Mouse (Mus musculus) adrenal gland, adult 18-20 months (tissue): ENCODE results near the gene Vkorc1l1. TPM values are rescaled to one million over a fixed set of nuclear protein-coding genes. Genes with fewer than 3 reads are reported as not detected.

Experiments used
- DNase-seq, 2 experiments: peaks; one replicate each; pipeline ENCODE4 v3.0.0; 2021 to 2022; ENCODE audit warnings: low spot score in 2 of 2
- total RNA-seq, 2 experiments: library from RNA; stranded (reverse); gene quantifications; 1 replicate in 1 of 2; 2 replicates in 1 of 2; pipeline ENCODE4 v1.2.3; 2021

Vkorc1l1 gene
- total RNA-seq, 2 experiments from 2014 or later = 27.7 to 33.9 TPM

- peak in 1 of 2 experiments; percentile 45 for DNase-seq
Measured at GRCm38 (mm10) chr5:130031410-130032390, 89.9 kb downstream of the Vkorc1l1 start.

- no peak for DNase-seq
Measured at GRCm38 (mm10) chr5:130033869-130034268, 92.1 kb downstream of the Vkorc1l1 start.

Other genes starting within 250 kb of the Vkorc1l1 start
- under 1 TPM; 0.23 to 0.58 TPM for gene Sept14, start 233.5 kb upstream of the Vkorc1l1 start, total RNA-seq
- 10 to 100 TPM; 81.0 to 89.6 TPM for gene Mrps17, start 226.5 kb upstream of the Vkorc1l1 start, total RNA-seq
- 100 to 1,000 TPM; 116 to 137 TPM for gene Nipsnap2, start 216.9 kb upstream of the Vkorc1l1 start, total RNA-seq
- 10 to 100 TPM; 22.5 to 26.0 TPM for gene Psph, start 154.5 kb upstream of the Vkorc1l1 start, total RNA-seq
- 10 to 100 TPM; 25.9 to 39.1 TPM for gene Sumf2, start 95.0 kb upstream of the Vkorc1l1 start, total RNA-seq
- 1,000 to 10,000 TPM; 1,056 to 1,163 TPM for gene Chchd2, start 54.5 kb upstream of the Vkorc1l1 start, total RNA-seq
- gene Zbed5, start 46.2 kb upstream of the Vkorc1l1 start, total RNA-seq = 1 to 10 TPM; 1.5 to 2.1 TPM
- gene Phkg1, start 43.4 kb upstream of the Vkorc1l1 start, total RNA-seq = 1 to 10 TPM; 1.2 to 4.7 TPM
- gene Nupr1l, start 33.4 kb upstream of the Vkorc1l1 start, total RNA-seq = 1 to 10 TPM; 4.1 to 4.2 TPM
- 10 to 100 TPM; 48.8 to 52.0 TPM for gene Gusb, start 61.1 kb downstream of the Vkorc1l1 start, total RNA-seq
- gene Asl, start 87.3 kb downstream of the Vkorc1l1 start, total RNA-seq = 100 to 1,000 TPM in 1 of 2 experiments, 10 to 100 TPM in 1; 80.6 to 121 TPM
- 10 to 100 TPM; 26.0 to 40.2 TPM for gene Crcp, start 87.3 kb downstream of the Vkorc1l1 start, total RNA-seq
- 10 to 100 TPM; 27.2 to 28.8 TPM for gene Tpst1, start 131.4 kb downstream of the Vkorc1l1 start, total RNA-seq
- 10 to 100 TPM in 1 of 2 experiments, 1 to 10 TPM in 1; 9.7 to 10.3 TPM for gene Kctd7, start 202.9 kb downstream of the Vkorc1l1 start, total RNA-seq
- gene Rabgef1, start 229.8 kb downstream of the Vkorc1l1 start, total RNA-seq = 10 to 100 TPM; 34.7 to 58.1 TPM